Mouse (Mus musculus): ENCODE data around the gene Arid5b. TPM values are rescaled to one million over a fixed set of nuclear protein-coding genes. Genes with fewer than 3 reads are reported as not detected.
A peak's percentile ranks its signal among the peaks of the same experiment; 100 is the strongest.

Gene Arid5b
- 10 to 100 TPM; 27.3 to 33.9 TPM for total RNA-seq (2021)
- long read RNA-seq, experiment 1, partial matches to known transcripts, result 5 of 7 reads
- long read RNA-seq, experiment 1, other reads (novel, unspliced or antisense), result 2 of 7 reads
- long read RNA-seq, experiment 2, full-length matches to known transcripts, result 1 of 2 reads
- long read RNA-seq, experiment 2, partial matches to known transcripts, result 0 of 2 reads
- long read RNA-seq, experiment 2, other reads (novel, unspliced or antisense), result 1 of 2 reads

DNA sequence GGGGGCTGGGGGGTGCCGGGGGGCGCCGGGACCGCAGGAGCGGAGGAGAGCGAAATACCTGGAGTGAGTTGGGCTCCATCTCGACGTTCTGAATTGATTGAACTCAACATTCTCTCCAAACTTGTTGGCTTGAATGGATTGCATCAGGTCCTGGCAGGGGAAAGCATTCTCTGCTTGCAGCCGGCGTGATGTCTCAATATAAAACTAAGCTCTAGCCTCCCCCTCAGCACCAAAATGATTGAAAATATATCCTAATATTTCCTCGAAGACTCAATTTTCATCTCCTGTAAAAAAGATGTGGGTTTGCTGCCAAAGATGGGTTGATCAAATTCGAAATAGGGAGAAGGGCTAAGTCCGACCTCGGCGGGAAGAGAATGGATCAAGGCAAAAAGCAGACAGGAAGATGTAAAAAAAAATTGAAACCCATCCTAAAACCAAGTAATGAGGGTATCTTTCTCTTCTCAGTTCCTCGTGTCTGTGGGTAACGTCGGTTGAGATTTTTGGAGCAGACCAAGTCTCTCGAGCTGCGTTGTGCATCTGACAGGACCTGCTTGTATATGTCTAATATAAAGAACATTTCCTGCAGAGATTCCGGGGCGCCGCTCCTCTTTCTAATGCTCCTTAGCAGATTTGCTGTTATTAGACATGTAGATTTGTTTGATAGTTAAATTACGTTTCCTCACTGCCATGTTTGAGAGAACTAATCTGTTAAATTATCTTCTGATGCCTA is at the start of gene Arid5b:
Arid5b (minus strand) TSS at position 109 of the 730 bp plus-strand sequence.
- peak; percentile 58 to 73 for DNase-seq

DNA sequence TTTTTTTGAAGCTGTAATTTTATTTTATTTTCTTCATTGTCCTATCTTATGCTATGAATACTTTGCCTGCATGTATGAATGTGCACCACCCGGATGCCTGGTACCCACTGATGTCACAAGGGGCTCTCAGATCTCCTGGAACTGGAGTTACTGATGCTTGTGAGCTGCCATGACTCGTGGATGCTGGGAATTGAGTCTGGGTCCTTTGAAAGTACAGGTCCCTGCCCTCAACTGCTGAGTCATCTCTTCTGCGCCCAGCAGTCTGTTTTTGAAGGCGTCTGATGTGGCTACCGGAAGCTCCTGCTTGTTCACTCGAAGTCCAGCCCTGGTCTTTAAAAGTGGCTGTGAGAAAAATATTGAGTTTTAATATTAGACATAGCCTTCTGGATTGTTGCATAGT is 46.8 kb upstream of the Arid5b start:
- DNase-seq, result no peak

DNA sequence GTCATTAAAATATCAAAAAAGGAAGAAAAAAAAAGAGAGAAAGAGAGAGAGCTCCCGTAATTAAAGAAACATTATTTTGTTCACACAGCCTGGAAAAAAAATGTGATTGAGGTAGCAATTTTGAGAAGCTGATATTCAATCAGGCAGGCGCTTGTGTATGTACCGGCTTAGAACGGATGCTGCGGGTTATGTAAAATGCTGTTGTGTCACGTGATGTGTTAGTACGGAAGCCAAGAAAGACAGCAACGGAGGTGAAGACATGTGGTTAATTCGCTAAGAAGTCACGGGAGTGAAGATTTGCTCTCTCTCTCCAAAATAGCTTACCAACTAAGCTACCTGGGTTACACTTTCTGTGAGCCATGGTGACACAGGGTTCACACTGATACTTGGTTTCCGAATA is 45.5 kb upstream of the Arid5b start:
- DNase-seq, result no peak

DNA sequence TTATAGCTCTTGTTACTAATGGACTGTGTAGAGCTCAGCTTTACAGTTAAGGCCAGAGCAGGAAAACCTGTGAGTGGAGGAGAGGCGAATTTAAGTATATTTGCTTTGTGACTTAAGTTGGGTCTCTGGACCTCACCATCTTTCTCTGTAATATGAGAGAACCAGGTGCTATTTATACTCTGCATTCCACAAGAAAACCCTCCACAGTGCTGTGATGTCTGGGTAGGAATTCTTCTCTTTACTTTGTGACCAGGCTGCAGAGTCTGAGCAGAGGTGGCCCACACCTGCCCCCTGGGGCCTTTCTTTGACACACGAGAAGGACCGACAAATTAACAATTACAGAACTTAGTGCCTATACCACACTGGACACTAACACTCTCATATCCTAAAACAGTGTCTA is 44.6 kb upstream of the Arid5b start:
- no peak for DNase-seq

DNA sequence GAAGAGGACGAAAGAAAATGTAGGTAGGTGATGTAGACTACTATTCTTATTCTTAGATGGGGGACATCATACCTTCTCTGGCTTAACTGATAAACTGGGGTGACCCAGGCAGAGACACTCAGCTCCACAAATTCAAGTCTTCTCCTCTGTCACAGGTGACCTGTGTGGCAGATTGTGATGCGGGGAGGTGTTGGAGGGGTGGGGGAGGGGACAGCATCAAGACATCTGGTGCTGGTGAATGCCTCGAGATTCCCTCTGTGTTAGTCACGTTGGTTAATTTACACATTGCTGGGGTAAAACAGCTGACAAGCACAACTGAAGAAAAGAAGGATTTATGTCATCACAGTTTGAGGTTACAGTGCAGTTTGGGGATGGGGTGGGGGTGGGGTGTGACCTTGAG is 42.4 kb upstream of the Arid5b start:
- no peak for DNase-seq

DNA sequence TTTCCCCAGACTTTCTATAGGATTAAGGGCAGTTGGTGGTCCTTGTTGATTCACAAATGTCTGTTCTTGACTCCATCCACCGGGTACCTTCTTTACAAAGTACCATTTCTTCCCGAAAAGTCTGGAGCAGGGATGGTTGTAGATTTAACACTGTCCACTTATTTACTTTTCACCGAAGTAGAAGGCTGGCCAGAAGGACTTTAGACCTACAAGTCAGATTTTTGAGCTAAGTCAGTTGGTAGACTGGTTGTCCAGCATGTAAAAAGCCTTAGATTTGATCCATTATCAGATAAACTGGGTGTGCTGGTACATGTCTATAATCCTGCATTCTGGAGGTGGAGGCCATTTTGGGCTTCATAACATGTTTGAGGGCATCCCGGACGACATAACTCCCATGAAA is 42.0 kb upstream of the Arid5b start:
- no peak for DNase-seq

DNA sequence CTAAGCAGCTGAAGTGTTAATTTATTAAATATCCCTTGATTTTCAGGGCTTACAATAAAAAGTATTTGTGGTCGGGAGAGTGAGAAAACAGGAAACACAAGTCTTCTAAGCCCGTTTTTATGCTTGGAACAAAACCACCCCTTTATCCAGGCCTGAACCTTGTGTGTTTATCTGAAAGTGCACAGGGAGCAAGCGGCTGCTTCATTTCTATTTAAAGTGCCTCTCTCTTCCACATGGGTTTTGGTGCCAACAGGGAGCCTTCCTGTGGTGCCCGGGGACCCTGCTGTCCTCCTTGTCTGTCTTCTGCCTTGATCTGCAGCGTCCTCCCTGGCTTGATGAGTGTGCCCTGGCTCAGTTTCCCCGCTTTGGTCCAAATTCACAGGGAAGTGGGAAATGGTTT is 40.9 kb upstream of the Arid5b start:
- no peak for DNase-seq

DNA sequence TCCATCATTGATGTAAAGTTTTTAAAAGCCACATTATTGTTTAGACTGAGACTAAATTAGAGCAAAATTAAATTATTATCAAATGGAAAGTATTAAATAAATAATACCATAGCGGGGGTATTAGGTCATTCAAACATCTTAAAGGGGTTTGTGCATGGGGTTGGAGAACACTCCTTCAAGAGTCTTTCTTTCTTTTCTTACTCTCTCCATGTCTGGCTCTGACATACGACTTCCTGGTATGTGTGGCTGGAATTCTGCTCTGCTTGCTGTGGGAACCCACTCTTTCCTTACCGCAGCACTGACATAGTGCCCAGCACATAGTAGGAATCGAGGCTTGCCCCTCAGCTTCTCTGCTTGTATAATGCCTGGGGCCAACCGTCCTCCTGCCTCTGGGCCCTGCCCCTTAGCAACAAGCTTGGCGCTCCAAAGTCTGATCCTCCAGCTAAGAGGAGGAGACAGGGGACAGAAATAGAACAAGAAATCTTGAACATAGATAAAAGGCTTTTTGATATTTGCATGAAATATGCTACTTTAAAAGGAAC is 40.0 kb upstream of the Arid5b start:
- DNase-seq, result peak; percentile 20 to 24

DNA sequence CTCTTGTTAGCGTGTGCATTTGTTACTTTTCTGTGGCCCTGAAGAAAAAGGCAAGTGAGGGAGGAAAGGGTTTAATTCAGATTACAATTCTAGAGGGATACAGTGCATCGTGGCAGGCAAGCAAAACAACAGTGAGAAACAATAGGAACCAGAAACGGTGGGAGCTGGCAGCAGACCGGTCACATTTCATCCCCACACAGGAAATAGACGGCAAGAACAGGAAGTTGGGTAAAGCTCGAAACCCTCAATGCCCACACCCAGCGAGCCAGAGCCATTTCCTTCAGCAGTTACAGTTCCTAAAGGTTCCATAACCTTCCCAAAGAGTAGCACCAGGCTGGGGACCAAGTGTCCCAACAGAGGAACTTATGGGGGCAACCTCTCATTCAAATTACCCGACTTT is 34.2 kb upstream of the Arid5b start:
- no peak for DNase-seq

DNA sequence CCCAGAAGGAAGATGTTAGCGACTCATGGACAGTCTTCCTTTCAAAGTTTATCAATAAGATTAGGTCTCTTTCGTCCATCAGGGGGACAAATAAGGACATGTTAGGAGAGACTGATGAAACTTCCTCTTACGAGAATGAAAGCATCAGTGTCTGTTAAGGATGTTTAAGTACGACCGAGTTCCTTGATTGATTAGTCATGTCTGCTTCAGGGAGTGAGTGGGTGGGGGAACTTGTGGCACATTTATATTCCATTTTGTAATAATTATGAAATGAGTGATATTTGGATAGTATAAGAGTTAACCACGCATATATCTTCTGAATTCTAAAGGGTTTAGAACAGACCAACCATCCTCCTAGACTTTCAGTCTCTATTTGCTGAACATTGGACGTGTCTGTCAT is 22.5 kb upstream of the Arid5b start:
- no peak for DNase-seq

DNA sequence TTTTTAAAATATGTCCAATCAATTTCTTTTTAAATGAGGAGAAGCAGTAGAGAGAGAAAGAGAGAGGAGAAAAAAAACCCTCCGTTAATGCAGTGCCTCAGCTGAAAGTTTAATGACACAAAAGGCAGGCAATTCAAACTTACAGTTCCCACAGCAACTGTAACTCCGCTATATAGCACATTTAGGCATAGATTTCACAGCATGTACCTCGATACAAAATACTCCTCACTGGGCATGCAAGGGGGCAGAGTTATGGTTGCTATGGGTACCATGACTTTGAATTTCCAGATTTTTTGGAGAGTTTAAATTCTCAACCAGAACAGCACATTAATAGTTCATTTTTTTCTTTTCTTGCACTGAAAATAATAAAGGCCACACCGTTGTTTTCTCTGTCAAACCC is 10.9 kb upstream of the Arid5b start:
- DNase-seq, result no peak

DNA sequence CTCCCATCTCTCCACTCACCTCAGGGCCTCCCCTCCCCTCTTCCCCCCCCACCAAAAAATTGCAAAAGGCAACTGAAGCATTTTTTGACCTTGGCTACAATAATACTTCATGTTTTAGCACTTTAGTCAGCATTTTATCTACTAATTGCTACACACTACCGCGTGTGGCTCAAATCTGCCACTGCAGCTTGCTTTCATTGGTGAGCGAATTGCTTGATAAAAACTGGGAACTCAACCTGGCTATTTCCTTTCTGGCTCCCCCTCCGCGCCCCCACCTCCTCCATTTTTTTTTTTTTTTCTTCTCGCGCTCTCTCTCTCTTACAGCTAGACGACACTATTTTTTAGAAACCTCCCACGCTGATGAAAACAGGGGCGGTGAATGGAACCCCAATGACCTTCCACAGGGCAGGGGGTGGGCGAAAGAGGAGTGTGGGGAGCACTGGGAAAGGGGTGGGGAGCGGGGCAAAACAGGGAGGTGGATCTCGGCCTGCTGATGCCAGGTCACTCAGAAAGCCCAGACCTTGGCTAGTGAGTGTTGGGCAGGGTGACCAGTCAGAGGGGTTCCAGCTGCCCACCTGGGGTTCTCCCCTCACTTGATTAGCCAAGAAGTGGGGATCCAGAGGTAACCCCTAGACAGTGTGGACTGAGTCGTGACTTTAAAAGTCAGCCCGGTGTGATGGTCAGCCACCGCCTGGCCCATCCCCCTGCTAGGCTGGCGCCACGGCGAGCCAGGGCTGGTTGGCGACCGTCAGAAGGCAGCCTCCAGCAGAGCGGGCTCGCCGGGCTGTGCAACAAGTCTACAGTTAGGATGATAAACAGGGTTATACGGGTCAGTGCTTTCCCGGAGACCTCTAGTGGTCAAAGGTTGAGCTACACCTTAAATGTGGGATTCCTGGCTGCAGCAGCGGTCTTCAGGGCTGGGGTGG is 4.2 kb upstream of the Arid5b start:
- DNase-seq, result peak; percentile 88

DNA sequence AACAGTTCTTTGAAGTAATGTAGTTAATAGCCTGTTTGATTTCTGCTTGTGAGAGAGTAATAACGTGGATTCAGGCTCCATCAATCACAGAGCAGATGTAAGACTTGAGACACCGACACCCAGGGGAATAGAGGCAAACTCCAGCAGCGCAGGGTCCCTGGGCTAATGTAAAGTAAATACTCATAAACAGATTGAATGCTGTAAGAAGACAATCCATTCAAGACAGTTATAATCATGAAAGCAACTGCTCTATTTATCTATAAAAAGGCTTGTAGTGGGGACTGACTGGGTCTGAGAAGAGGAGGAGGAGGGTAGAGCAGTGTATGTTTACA is 3.2 kb upstream of the Arid5b start:
- DNase-seq, result no peak

DNA sequence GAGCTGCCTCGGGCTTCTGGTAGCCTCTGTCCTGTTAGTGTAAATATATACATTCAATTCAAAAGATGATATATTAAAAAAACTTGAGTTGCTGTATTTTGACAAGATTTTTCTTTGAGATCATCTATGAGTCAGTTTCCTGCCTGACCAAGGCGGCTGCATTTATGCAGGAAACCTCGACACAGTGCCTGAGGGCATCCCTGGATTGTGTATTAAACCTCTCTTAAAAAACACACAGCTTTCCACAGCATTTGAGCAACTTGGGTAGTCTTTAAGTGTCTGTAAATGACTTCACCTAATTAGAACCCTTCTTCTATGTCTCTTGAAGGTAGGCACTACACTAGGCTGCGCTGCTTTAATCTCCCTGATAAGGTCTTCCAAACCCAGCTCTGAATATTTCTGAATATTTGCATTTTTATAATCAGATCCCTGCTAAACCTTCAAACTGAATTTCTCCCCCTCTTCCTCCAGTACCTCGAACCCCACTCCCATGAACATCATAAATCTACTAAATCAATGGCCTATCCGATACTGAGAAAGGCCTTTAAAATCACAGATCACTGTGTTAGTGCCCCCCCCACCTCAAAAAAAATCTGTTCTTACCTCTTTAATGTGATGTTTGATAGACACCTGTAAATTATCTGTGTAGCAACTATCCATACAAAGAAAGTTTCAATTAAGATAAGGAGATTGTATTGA is 2.7 kb upstream of the Arid5b start:
- no peak for DNase-seq

DNA sequence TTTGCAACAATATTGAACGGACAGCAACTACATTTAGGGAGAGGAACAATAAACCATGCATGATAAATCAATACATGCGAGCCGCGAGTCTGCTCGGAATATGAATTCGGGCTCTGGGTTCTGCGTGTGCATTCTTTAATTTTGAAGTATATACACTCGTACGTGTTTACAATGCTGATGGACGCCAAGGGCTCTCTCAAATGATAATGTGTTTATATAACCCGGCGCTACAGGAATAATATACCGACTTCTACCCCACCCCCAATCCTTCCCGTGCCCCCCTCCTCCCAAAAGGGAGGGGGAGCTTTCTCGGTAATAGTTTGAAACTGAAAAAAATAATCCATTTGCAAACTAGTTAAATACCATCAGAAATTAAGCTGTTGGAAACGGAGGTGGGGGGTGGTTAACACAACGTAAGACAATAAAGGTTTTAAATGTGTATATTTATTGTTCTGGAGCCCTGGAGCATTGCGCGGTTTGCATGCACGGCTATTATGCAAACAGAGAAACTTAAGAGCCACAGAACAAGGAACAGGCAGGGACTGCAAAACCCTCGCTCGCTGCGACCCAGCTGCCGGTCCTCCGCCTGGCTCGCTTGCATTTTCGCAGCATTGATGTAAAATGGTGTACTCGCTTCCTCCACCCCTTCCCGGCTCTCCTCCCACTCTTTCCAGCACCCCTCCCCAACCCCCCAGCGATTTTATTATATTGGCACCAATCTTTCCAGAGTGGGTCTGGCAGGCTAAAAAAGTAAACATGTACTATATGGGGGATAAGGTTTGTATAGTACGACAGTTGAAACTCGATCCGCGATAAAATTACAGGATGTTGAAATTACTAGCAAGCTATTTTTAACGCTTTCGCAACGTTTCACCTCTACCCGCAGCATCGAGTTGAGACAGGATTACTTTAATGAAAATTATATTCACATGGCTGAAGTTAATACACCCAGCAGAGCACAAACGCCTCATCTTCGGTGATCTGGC is 1.3 kb upstream of the Arid5b start:
- DNase-seq, result peak; percentile 73 to 87

DNA sequence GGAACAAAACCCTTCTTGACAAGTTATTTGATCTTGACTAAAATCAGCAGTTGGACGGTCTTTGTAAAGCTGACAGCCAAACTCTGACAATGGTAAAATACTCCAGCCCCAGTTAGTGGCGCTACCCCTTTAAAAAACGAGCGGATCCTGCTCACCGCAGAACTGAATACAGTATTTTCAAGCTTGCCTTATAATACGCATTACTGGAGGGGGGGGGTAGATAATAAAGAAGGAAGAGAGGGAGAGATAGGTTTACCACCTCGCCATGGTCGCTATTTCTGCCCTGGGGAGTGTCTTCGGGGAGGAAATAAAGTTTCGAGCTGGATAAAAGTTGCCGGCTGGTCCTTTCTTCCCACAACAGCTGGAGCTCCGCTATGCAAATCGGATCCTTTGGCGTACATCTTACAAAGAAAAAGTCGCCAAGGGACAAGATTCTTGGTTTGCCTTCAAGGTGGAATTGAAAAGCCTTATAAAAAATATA is 829 bp downstream of the Arid5b start:
- DNase-seq, result peak; percentile 57 to 63

DNA sequence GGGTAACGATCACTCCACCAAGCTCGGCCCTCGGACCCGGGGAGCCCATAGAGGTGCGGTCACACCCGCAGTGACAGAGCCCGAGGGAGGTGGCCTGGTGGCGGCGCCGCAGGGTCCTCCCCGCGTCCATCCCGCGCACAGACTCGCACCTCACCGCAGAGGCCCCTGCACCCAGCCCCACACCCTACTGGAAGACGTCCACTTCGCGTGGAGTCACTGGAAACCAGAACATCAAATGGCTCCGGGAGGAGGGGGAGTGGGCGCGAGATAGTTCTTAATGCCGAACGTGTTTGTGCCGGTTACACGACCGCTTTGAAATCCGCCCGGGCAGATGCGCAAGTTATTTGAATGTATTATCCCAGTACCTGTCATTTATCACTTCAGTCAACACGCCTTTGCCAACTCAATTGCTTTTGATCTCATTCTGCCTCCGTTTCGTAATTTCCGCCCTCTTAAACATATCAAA is 1.5 kb downstream of the Arid5b start:
- peak; percentile 58 to 73 for DNase-seq

DNA sequence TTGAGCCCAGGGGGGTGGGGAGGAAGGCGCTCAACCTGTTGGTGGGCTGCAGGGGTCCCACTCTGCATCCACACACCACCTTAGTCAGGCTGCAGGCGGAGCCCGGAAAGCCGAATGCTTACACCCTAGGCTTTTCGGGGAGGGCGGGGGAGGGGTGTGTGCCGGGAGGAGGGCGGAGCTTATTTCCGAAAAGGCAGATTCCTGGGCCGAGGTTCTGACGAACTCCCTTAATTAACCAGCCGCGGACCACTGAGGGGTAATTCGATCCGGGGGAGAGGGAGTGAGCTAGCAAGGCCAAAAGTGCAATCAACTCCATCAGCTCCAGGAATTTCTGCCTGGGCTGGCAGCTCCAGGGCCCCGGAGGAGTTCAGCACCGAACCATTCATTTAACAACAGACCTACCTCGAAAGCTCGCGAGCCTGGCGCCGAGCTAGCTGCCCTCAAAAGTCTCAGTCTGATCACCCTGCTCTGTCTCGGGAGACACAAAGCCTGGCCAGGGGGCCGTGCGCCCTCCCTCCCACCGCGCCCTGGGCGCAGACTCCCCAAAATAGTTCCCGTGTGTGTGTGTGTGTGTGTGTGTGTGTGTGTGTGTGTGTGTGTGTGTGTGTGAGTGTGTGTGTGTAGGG is 2.1 kb downstream of the Arid5b start:
- DNase-seq, result peak; percentile 76 to 84

DNA sequence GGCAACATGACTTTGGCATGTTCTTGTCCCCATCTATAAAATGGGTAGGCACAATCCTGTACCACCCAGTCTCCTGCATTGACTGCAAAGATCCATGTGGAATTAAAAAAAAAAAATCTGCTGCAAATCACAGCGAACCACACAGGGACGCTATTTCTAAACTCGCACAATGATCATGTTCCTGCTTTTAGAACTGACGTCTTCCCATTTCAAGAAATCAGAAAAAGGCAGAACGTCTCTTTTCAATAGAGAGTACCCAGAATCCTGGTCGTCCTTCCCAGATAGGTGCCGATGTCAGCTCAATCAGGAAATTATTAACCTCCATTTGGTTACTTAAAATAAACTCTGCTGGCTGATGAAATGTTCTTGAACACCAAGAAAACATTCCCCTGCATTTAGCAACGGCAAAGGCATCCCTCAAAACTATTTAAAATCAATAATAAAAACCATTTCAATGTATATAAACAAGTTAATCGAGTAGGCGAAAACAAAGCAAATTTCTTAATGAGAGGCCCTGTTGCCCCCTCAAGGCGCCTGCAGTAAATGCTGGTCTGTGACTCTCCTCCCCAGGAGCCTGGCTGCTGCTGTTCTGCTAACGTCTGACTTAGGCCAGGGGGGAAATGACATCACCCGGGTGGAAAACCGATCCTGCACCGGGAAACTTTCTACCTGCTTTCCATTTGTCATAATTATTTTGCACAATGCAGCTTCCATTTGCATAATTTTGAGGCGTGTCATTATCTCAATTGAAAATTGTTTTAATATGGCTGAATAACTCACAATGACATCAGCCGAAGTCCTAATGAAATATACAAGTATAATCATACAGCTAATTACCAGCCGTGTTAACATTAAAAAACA is 3.4 kb downstream of the Arid5b start:
- peak in 1 of 2 experiments; percentile 34 for DNase-seq
